Mouse (Mus musculus) mature B cell (primary cell): Measurements from ENCODE around the gene Armc10.
"Not testable (repeated sequence)": the region's sequence is repeated elsewhere in the genome, so short reads cannot be mapped to it uniquely, and the experiment has no call there.

Source experiments
- in situ Hi-C: fragments of 300-500 bp; cut with MboI; formaldehyde crosslinking; loops from 2 replicates; pipeline ENCODE4 v1.14.3; 2019

The Armc10 gene

GRCm38 (mm10) chr5:21667191-21668137 is 21.9 kb downstream of the Armc10 start:
- in situ Hi-C loops: no loop called here

GRCm38 (mm10) chr5:21669307-21669706 is 23.7 kb downstream of the Armc10 start:
- in situ Hi-C loops: no loop called here

- in situ Hi-C loops: no loop called here
Measured at GRCm38 (mm10) chr5:21672812-21673635, 27.4 kb downstream of the Armc10 start.

- in situ Hi-C loops: no loop called here
Measured at GRCm38 (mm10) chr5:21673742-21674141, 28.1 kb downstream of the Armc10 start.

- in situ Hi-C loops: no loop called here
Measured at GRCm38 (mm10) chr5:21675019-21675418, 29.4 kb downstream of the Armc10 start.

GRCm38 (mm10) chr5:21675494-21675893 is 29.9 kb downstream of the Armc10 start:
- in situ Hi-C loops: no loop called here

- in situ Hi-C loops: no loop called here
Measured at GRCm38 (mm10) chr5:21677939-21678338, 32.3 kb downstream of the Armc10 start.

- in situ Hi-C loops: no loop called here
Measured at GRCm38 (mm10) chr5:21678363-21678762, 32.8 kb downstream of the Armc10 start.

GRCm38 (mm10) chr5:21680029-21680428 is 34.4 kb downstream of the Armc10 start:
- in situ Hi-C loops: no loop called here

- in situ Hi-C loops: no loop called here
Measured at GRCm38 (mm10) chr5:21680940-21681339, 35.3 kb downstream of the Armc10 start.

- in situ Hi-C loops: no loop called here
Measured at GRCm38 (mm10) chr5:21683811-21684210, 38.2 kb downstream of the Armc10 start.

GRCm38 (mm10) chr5:21685001-21685400 is 39.4 kb downstream of the Armc10 start:
- in situ Hi-C loops: no loop called here

- in situ Hi-C loops: no loop called here
Measured at GRCm38 (mm10) chr5:21687042-21687441, 41.4 kb downstream of the Armc10 start.

GRCm38 (mm10) chr5:21692230-21692629 is 46.6 kb downstream of the Armc10 start:
- in situ Hi-C loops: no loop called here

- in situ Hi-C loops: no loop called here
Measured at GRCm38 (mm10) chr5:21693372-21693870, 47.8 kb downstream of the Armc10 start.

- in situ Hi-C loops: no loop called here
Measured at GRCm38 (mm10) chr5:21694854-21695490, 49.4 kb downstream of the Armc10 start.

GRCm38 (mm10) chr5:21699555-21699954 is 53.9 kb downstream of the Armc10 start:
- in situ Hi-C loops: not testable (repeated sequence)

GRCm38 (mm10) chr5:21700272-21700821 is 54.7 kb downstream of the Armc10 start:
- in situ Hi-C loops: no loop called here

GRCm38 (mm10) chr5:21700934-21701333 is 55.3 kb downstream of the Armc10 start:
- in situ Hi-C loops: no loop called here

GRCm38 (mm10) chr5:21701351-21702008 is 55.9 kb downstream of the Armc10 start, which contains the start of gene Napepld:
Gene Napepld (minus strand): TSS chr5:21701396.
- in situ Hi-C loops: no loop called here

- in situ Hi-C loops: no loop called here
Measured at GRCm38 (mm10) chr5:21702009-21702364, 56.4 kb downstream of the Armc10 start.
